Mouse (Mus musculus): ENCODE data around the gene Asic4. TPM values are rescaled to one million over a fixed set of nuclear protein-coding genes. Genes with fewer than 3 reads are reported as not detected.

Asic4 gene
- polyA plus RNA-seq, 1 experiment = 0.28 TPM

DNA sequence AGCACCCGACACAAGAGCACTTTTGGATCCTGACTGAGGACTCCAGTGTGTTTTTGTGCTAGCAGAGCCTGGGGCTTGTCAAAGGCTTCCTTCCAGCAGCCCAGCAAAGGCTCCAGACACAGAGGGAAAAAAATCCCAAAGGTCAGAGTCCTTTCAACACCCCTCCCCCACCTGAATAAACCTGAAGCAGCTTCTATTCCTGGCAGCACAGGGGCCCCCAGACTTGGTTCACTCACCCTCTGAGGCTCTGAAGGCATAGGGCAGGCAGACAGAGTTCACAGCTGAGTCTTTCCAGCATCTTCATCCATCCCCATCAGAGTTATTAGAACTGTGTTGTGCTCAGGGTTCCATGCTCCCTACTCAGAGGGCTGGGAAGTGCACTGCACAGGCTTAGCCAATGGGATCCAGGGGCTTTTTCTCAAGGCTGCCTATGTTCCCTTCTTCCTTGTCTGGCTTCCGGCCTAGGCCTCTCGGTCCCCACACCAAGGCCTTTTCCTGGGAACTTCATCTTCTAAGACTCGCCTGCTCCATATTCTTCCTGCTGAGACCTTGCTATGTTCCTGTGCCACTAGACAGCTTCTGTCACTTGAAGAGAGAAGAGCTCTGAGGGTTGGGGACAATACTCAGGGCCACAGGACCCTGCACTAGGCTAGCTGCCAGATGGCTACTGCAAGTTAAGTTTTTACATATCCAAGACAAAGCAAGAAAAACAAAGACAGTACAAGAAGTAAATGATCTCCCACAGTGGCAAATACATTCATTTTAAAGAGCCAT is 61.4 kb downstream of the Asic4 start:
- no peak overlapping the region for H3K4me2 ChIP-seq (ENCODE audit: low read depth)
- no peaks in the 10 kb centered on the region for H3K36me3 ChIP-seq (ENCODE audit: control insufficient read depth, insufficient read depth)
- H3K79me2 ChIP-seq (ENCODE audit: control insufficient read depth, insufficient read depth) = no peaks in the 10 kb centered on the region
- peaks cover 5% of the 10 kb centered on the region for H3K27me3 ChIP-seq (ENCODE audit: control insufficient read depth, insufficient read depth, insufficient read length)
- TF ChIP-seq REST (IDR thresholded peaks at IDR 0.05; ENCODE audit: insufficient read depth, insufficient read length) = no peak
- no peak for TF ChIP-seq E2F4 (IDR thresholded peaks at IDR 0.05; ENCODE audit: insufficient read depth)
- no peak for TF ChIP-seq SRF (IDR thresholded peaks at IDR 0.05; ENCODE audit: control insufficient read depth, insufficient read length, low read depth)
- TF ChIP-seq POLR2AphosphoS2 (IDR thresholded peaks at IDR 0.05; ENCODE audit: insufficient read length, low read depth) = no peak
- H3ac ChIP-seq (ENCODE audit: control insufficient read depth, insufficient read length) = no peak overlapping the region
- H3K4me3 ChIP-seq = no peak overlapping the region

DNA sequence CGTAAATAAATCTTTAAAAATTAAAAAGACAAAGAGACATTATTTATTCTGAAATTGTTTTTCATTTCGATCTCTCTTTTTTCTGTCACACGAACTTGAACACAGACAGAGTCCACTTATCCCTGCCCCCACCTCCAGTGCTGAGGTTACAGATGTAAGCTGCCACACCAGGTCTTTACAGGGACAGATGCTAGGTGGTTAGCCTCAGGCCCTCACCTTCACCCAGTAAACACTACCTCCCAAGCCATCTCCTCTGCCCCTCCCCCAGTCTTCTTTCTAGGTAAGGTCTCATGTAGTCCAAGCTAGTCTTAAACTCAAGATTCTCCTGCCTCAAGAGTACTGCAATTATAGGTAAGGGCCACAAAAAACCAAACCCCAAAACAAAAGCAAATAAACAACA is 62.3 kb downstream of the Asic4 start:
- TF ChIP-seq MAX (IDR thresholded peaks at IDR 0.05; ENCODE audit: low read depth) (no peak), MYOG (IDR thresholded peaks at IDR 0.05; ENCODE audit: control insufficient read depth in 1 of 3, insufficient read depth in 1 of 3, insufficient read length in 2 of 3, low read depth in 2 of 3) (no peak), POLR2A (IDR thresholded peaks at IDR 0.05; ENCODE audit: insufficient read length, low read depth) (no peak), E2F4 (IDR thresholded peaks at IDR 0.05; ENCODE audit: insufficient read depth) (no peak), REST (IDR thresholded peaks at IDR 0.05; ENCODE audit: insufficient read depth, insufficient read length) (no peak), SRF (IDR thresholded peaks at IDR 0.05; ENCODE audit: control insufficient read depth, insufficient read length, low read depth) (no peak), TCF12 (IDR thresholded peaks at IDR 0.05; ENCODE audit: insufficient read depth, poor library complexity, severe bottlenecking) (no peak), TCF3 (IDR thresholded peaks at IDR 0.05; ENCODE audit: insufficient read length, low read depth) (no peak), POLR2AphosphoS2 (IDR thresholded peaks at IDR 0.05; ENCODE audit: insufficient read length, low read depth) (no peak), USF1 (IDR thresholded peaks at IDR 0.05; ENCODE audit: low read depth) (no peak), MYOD1 (IDR thresholded peaks at IDR 0.05; ENCODE audit: control insufficient read depth in 1 of 3, insufficient read length in 2 of 3, low read depth in 2 of 3) (no peak)
- H3ac ChIP-seq (ENCODE audit: control insufficient read depth, insufficient read length) = no peak overlapping the region
- H3K4me3 ChIP-seq = no peak overlapping the region
- no peaks in the 10 kb centered on the region for H3K36me3 ChIP-seq (ENCODE audit: control insufficient read depth, insufficient read depth)
- H3K27me3 ChIP-seq (ENCODE audit: control insufficient read depth, insufficient read depth, insufficient read length) = peaks cover 5% of the 10 kb centered on the region
- H3K79me2 ChIP-seq (ENCODE audit: control insufficient read depth, insufficient read depth) = no peaks in the 10 kb centered on the region
- no peak overlapping the region for H3K4me2 ChIP-seq (ENCODE audit: low read depth)

DNA sequence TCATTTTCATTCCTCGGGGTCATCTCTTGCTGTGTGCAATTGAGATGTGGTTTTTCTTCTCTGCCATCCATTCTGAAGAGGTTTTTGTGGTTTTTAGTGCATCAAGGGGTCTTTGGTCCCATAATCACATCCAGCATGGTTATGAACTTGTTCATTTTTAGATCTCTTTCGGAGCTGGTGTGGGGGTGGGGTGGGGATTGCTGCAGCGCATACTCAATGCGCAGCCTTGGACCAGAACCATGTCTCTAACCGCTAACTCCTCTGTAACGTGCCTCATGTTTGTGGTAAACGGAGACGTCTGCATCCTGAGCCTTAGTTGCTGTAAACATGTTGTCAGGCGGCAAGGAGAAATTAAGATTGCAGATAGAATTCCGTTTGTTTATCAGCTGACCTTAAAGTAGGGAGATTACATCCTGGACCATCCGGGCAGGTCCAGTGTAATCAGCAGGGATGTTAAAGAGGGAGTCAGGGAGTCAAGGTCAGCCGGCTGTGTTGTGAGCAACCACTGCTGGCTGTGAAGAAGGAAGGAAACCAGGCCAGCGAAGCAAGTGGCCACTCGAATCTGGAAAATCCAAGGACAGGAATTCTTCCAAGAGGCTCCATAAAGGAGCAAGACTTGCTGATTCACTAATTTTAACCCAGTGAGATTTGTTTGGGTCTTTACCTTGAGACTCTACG is 66.6 kb downstream of the Asic4 start:
- no peak for TF ChIP-seq TCF12 (IDR thresholded peaks at IDR 0.05; ENCODE audit: insufficient read depth, poor library complexity, severe bottlenecking)
- TF ChIP-seq USF1 (IDR thresholded peaks at IDR 0.05; ENCODE audit: low read depth) = no peak
- TF ChIP-seq TCF3 (IDR thresholded peaks at IDR 0.05; ENCODE audit: insufficient read length, low read depth) = no peak
- no peak for TF ChIP-seq SRF (IDR thresholded peaks at IDR 0.05; ENCODE audit: control insufficient read depth, insufficient read length, low read depth)
- no peak for TF ChIP-seq E2F4 (IDR thresholded peaks at IDR 0.05; ENCODE audit: insufficient read depth)
- TF ChIP-seq MYOG (IDR thresholded peaks at IDR 0.05; ENCODE audit: control insufficient read depth in 1 of 3, insufficient read depth in 1 of 3, insufficient read length in 2 of 3, low read depth in 2 of 3) = no peak
- no peak for TF ChIP-seq POLR2A (IDR thresholded peaks at IDR 0.05; ENCODE audit: insufficient read length, low read depth)
- no peak for TF ChIP-seq MAX (IDR thresholded peaks at IDR 0.05; ENCODE audit: low read depth)
- no peak for TF ChIP-seq POLR2AphosphoS2 (IDR thresholded peaks at IDR 0.05; ENCODE audit: insufficient read length, low read depth)
- no peak for TF ChIP-seq REST (IDR thresholded peaks at IDR 0.05; ENCODE audit: insufficient read depth, insufficient read length)
- TF ChIP-seq CEBPB (IDR thresholded peaks at IDR 0.05; ENCODE audit: insufficient read depth, poor library complexity, severe bottlenecking) = no peak
- TF ChIP-seq MYOD1 (IDR thresholded peaks at IDR 0.05; ENCODE audit: control insufficient read depth in 1 of 3, insufficient read length in 2 of 3, low read depth in 2 of 3) = no peak
- no peaks in the 10 kb centered on the region for H3K36me3 ChIP-seq (ENCODE audit: control insufficient read depth, insufficient read depth)

DNA sequence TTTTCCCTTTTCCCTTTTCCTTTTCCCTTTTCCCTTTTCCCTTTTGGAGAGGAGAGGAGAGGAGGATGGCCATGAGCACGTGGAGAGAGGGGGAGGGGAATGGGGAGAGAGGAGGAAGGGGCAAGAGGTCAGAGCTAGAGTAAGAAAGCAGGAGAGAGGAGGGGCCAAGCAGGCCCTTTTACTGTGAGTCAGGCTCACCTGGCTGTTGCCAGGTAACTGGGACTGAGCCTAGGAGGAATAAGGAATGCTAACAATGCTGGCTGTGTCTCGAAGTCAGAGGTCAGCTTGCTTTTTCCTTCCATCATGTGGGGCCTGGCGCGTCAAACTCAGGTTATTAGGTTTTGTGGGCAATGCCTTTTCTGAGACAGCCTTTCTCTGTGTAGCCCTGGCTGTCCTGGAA is 67.7 kb downstream of the Asic4 start:
- TF ChIP-seq TCF12 (IDR thresholded peaks at IDR 0.05; ENCODE audit: insufficient read depth, poor library complexity, severe bottlenecking) = no peak
- TF ChIP-seq MAX (IDR thresholded peaks at IDR 0.05; ENCODE audit: low read depth) = no peak
- no peak for TF ChIP-seq MYOD1 (IDR thresholded peaks at IDR 0.05; ENCODE audit: control insufficient read depth in 1 of 3, insufficient read length in 2 of 3, low read depth in 2 of 3)
- no peak for TF ChIP-seq POLR2AphosphoS2 (IDR thresholded peaks at IDR 0.05; ENCODE audit: insufficient read length, low read depth)
- TF ChIP-seq E2F4 (IDR thresholded peaks at IDR 0.05; ENCODE audit: insufficient read depth) = no peak
- TF ChIP-seq SRF (IDR thresholded peaks at IDR 0.05; ENCODE audit: control insufficient read depth, insufficient read length, low read depth) = no peak
- Histone ChIP-seq H3K79me2 (ENCODE audit: control insufficient read depth, insufficient read depth) (peaks cover 4% of the 10 kb centered on the region), H3K4me3 (no peak overlapping the region), H3K27me3 (ENCODE audit: control insufficient read depth, insufficient read depth, insufficient read length) (no peaks in the 10 kb centered on the region), H3K36me3 (ENCODE audit: control insufficient read depth, insufficient read depth) (no peaks in the 10 kb centered on the region), H3K4me2 (ENCODE audit: low read depth) (no peak overlapping the region), H3ac (ENCODE audit: control insufficient read depth, insufficient read length) (no peak overlapping the region)

More for the DNA sequence above, 66.6 kb downstream of the Asic4 start:
- no peak overlapping the region for H3K4me3 ChIP-seq
- no peak overlapping the region for H3K4me2 ChIP-seq (ENCODE audit: low read depth)
- H3K79me2 ChIP-seq (ENCODE audit: control insufficient read depth, insufficient read depth) = peaks cover under 1% of the 10 kb centered on the region
- H3K27me3 ChIP-seq (ENCODE audit: control insufficient read depth, insufficient read depth, insufficient read length) = no peaks in the 10 kb centered on the region
- H3ac ChIP-seq (ENCODE audit: control insufficient read depth, insufficient read length) = no peak overlapping the region

DNA sequence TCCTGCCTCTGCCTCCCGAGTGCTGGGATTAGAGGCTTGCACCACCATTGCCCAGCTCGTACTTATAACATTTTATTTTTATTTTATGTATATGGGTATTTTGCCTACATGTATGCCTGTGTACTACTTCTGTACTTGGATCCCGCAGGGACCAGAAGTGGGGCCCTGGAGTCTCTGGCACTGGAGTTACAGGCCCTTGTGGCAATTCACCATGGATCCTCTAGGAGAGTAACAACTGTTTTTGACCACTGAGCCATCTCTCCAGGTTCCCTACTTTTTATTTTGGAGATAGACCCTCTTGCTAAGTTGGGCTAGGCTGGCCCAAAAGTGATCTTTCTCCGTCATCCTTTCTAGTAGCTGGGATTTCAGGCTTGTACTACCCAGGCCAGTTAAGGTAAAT is 68.2 kb downstream of the Asic4 start:
- Histone ChIP-seq H3K27me3 (ENCODE audit: control insufficient read depth, insufficient read depth, insufficient read length) (no peaks in the 10 kb centered on the region), H3K36me3 (ENCODE audit: control insufficient read depth, insufficient read depth) (no peaks in the 10 kb centered on the region), H3ac (ENCODE audit: control insufficient read depth, insufficient read length) (no peak overlapping the region), H3K4me3 (no peak overlapping the region), H3K79me2 (ENCODE audit: control insufficient read depth, insufficient read depth) (peaks cover 4% of the 10 kb centered on the region), H3K4me2 (ENCODE audit: low read depth) (no peak overlapping the region)
- TF ChIP-seq CEBPB (IDR thresholded peaks at IDR 0.05; ENCODE audit: insufficient read depth, poor library complexity, severe bottlenecking) = no peak
- no peak for TF ChIP-seq MAX (IDR thresholded peaks at IDR 0.05; ENCODE audit: low read depth)
- no peak for TF ChIP-seq REST (IDR thresholded peaks at IDR 0.05; ENCODE audit: insufficient read depth, insufficient read length)
- TF ChIP-seq POLR2AphosphoS2 (IDR thresholded peaks at IDR 0.05; ENCODE audit: insufficient read length, low read depth) = no peak
- no peak for TF ChIP-seq E2F4 (IDR thresholded peaks at IDR 0.05; ENCODE audit: insufficient read depth)
- TF ChIP-seq SRF (IDR thresholded peaks at IDR 0.05; ENCODE audit: control insufficient read depth, insufficient read length, low read depth) = no peak
- no peak for TF ChIP-seq TCF3 (IDR thresholded peaks at IDR 0.05; ENCODE audit: insufficient read length, low read depth)
- no peak for TF ChIP-seq USF1 (IDR thresholded peaks at IDR 0.05; ENCODE audit: low read depth)
- no peak for TF ChIP-seq POLR2A (IDR thresholded peaks at IDR 0.05; ENCODE audit: insufficient read length, low read depth)
- TF ChIP-seq TCF12 (IDR thresholded peaks at IDR 0.05; ENCODE audit: insufficient read depth, poor library complexity, severe bottlenecking) = no peak
- TF ChIP-seq MYOG (IDR thresholded peaks at IDR 0.05; ENCODE audit: control insufficient read depth in 1 of 3, insufficient read depth in 1 of 3, insufficient read length in 2 of 3, low read depth in 2 of 3) = no peak
- no peak for TF ChIP-seq MYOD1 (IDR thresholded peaks at IDR 0.05; ENCODE audit: control insufficient read depth in 1 of 3, insufficient read length in 2 of 3, low read depth in 2 of 3)
